In the genomic region with DNA sequence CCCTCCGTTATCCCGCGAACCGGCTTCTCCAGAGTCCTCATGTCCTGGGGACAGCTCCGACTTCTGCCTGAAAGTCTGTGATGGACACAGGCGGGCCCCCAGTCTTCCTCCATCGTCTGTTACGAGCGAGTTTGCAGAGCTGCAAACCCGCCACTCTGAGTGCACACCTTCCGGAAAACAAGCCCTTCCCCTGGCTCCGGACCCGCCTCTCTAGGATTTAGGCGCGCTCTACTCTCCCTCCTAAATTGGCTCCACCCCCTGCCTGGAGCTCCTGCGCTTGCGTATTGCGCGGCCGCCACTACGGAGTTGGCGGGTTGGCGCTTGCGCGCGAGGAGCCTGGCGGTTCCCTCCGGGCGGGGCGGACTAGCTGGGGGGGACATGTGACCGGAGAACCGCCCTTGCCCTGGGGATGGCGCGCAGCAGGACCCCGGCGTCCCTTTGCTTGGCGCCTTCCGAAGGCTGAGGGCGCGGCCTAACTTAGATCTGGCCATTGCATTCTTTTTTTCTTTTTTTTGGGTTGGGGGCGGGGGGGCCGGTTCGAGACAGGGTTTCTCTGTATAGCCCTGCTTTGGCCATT, we compare ENCODE assay signal across 8 mouse cellular contexts. TPM values are rescaled to one million over a fixed set of nuclear protein-coding genes. Genes with fewer than 3 reads are reported as not detected.
DNase-seq lines count a peak whose midpoint lies in the region; ATAC-seq lines count a peak whose summit lies in the region.

No protein-coding gene starts in this region.

- peaks cover 21% of the 10 kb centered on the region for H3K4me1 ChIP-seq in embryonic facial prominence, embryonic 12.5 days
- H3K4me1 ChIP-seq in limb, embryonic 10.5 days, result peaks cover 12% of the 10 kb centered on the region
- H3K4me1 ChIP-seq in midbrain, embryonic 12.5 days, result peaks cover 32% of the 10 kb centered on the region

- WGBS in embryonic facial prominence, embryonic 12.5 days, result under 1% methylated on average over 43 of the region's 43 CpGs
- WGBS in limb, embryonic 10.5 days, result under 1% methylated on average over 43 of the region's 43 CpGs
- under 1% methylated on average over 43 of the region's 43 CpGs for WGBS in midbrain, embryonic 12.5 days

- no peaks in the 10 kb centered on the region for H3K27me3 ChIP-seq in embryonic facial prominence, embryonic 12.5 days
- H3K27me3 ChIP-seq in limb, embryonic 10.5 days (ENCODE audit: low read depth, poor library complexity, severe bottlenecking), result no peaks in the 10 kb centered on the region
- H3K27me3 ChIP-seq in midbrain, embryonic 12.5 days, result no peaks in the 10 kb centered on the region

- H3K9me3 ChIP-seq in embryonic facial prominence, embryonic 12.5 days, result no peaks in the 10 kb centered on the region
- H3K9me3 ChIP-seq in limb, embryonic 10.5 days (replicated peaks), result no peaks in the 10 kb centered on the region
- no peaks in the 10 kb centered on the region for H3K9me3 ChIP-seq in midbrain, embryonic 12.5 days

- peaks cover 18% of the 10 kb centered on the region for H3K36me3 ChIP-seq in embryonic facial prominence, embryonic 12.5 days
- peaks cover 27% of the 10 kb centered on the region for H3K36me3 ChIP-seq in limb, embryonic 10.5 days
- peaks cover 18% of the 10 kb centered on the region for H3K36me3 ChIP-seq in midbrain, embryonic 12.5 days

- ATAC-seq in embryonic facial prominence, embryonic 12.5 days (ENCODE audit: insufficient number of reproducible peaks, insufficient read depth, low FRiP score, low TSS enrichment), result peak; percentile 95
- peak; percentile 93 for ATAC-seq in midbrain, embryonic 12.5 days (ENCODE audit: low FRiP score, low read depth)

- H3K4me3 ChIP-seq in embryonic facial prominence, embryonic 12.5 days, result peak overlapping the region; percentile 91
- peak overlapping the region; percentile 84 for H3K4me3 ChIP-seq in limb, embryonic 10.5 days
- H3K4me3 ChIP-seq in midbrain, embryonic 12.5 days, result peak overlapping the region; percentile 76

- peak overlapping the region; percentile 80 for H3K27ac ChIP-seq in embryonic facial prominence, embryonic 12.5 days
- H3K27ac ChIP-seq in limb, embryonic 10.5 days, result peak overlapping the region; percentile 96
- peak overlapping the region; percentile 80 for H3K27ac ChIP-seq in midbrain, embryonic 12.5 days (replicated peaks)

- peak overlapping the region; percentile 49 for H3K4me2 ChIP-seq in embryonic facial prominence, embryonic 12.5 days (replicated peaks)
- H3K4me2 ChIP-seq in midbrain, embryonic 12.5 days (replicated peaks), result peak overlapping the region; percentile 97

- peak overlapping the region; percentile 54 for H3K9ac ChIP-seq in embryonic facial prominence, embryonic 12.5 days
- peak overlapping the region; percentile 53 for H3K9ac ChIP-seq in midbrain, embryonic 12.5 days (replicated peaks)

- peak; percentile 98 for DNase-seq in 416B (ENCODE audit: low read depth)
- peak; percentile 97 to 98 for DNase-seq in adrenal gland, postnatal 36 days
- peak; percentile 100 for DNase-seq in heart, adult 11 months
- DNase-seq in kidney, adult 11 months, result peak; percentile 96
- peak; percentile 96 for DNase-seq in limb, embryonic 10.5 days (ENCODE audit: low spot score)
- peak; percentile 97 for DNase-seq in skeletal muscle tissue, adult 2 months (ENCODE audit: low read depth, low spot score)

RNA-seq across cellular contexts. Expression of a gene that starts 0.4 kb away (rescaled TPM):
- 1 to 10 TPM; 3.2 to 4.1 TPM for total RNA-seq in adrenal gland, postnatal 36 days (2021)
- polyA plus RNA-seq in embryonic facial prominence, embryonic 12.5 days (2016; fragmentation: Nextera tagmentation; extraction: Ambion mirVana), result 79.1 and 79.8 TPM in 2 replicates
- 106 and 125 TPM in 2 replicates for polyA plus RNA-seq in limb, embryonic 10.5 days (2016; fragmentation: Nextera tagmentation; extraction: Ambion mirVana)
- 69.0 and 71.4 TPM in 2 replicates for polyA plus RNA-seq in midbrain, embryonic 12.5 days (2016; fragmentation: Nextera tagmentation; extraction: Ambion mirVana)

RNA-seq across cellular contexts. Expression of a gene that starts 17.9 kb away (rescaled TPM):
- 10 to 100 TPM; 11.6 to 14.4 TPM for total RNA-seq in adrenal gland, postnatal 36 days (2021)
- polyA plus RNA-seq in embryonic facial prominence, embryonic 12.5 days (2016; fragmentation: Nextera tagmentation; extraction: Ambion mirVana), result 14.9 and 19.0 TPM in 2 replicates
- polyA plus RNA-seq in limb, embryonic 10.5 days (2016; fragmentation: Nextera tagmentation; extraction: Ambion mirVana), result 11.5 and 12.6 TPM in 2 replicates
- 14.5 and 16.2 TPM in 2 replicates for polyA plus RNA-seq in midbrain, embryonic 12.5 days (2016; fragmentation: Nextera tagmentation; extraction: Ambion mirVana)

Comparison
In these comparisons a context has a peak if more than half of its experiments do, and no peak if none do; other contexts are left out.
1. Peak in every context shown above with its lines: DNase-seq, ATAC-seq, H3K4me3 ChIP-seq and H3K27ac ChIP-seq.